Mouse (Mus musculus): ENCODE data around the gene Fhl1.

- TF ChIP-seq CTCF (IDR thresholded peaks at IDR 0.05; ENCODE audit: extremely low read depth, insufficient read depth, insufficient read length, insufficient replicate concordance) (no peak), POLR2A (IDR thresholded peaks at IDR 0.05; ENCODE audit: low read depth, low read length) (no peak)
These were observed 107.8 kb downstream of the Fhl1 start for GRCm38 (mm10) chrX:56839369-56839768.

All from spleen, adult 2 months (tissue).